Mouse (Mus musculus) adrenal gland, adult 2 months (tissue): Measurements from ENCODE around the gene Tcf7l2. TPM values are rescaled to one million over a fixed set of nuclear protein-coding genes. Genes with fewer than 3 reads are reported as not detected.

ENCODE experiments used
- DNase-seq: peaks from one replicate; pipeline ENCODE4 v3.0.0; 2021
- polyA plus RNA-seq: library from polyadenylated mRNA; depleted of rRNA; stranded (reverse); fragments of >200 nt; gene quantifications from 2 replicates; pipeline ENCODE4 v1.2.3, GENCODE M21; 2012
- total RNA-seq, 2 experiments: library from RNA; stranded (reverse); gene quantifications; 2 replicates each; pipeline ENCODE4 v1.2.3; 2021

Tcf7l2 gene
- total and polyA plus RNA-seq, 3 experiments: 19.0 to 24.2 (median 22.6) TPM

- DNase-seq: no peak
These were observed 15.8 kb downstream of the Tcf7l2 start for GRCm38 (mm10) chr19:55757403-55757802.

GRCm38 (mm10) chr19:55758158-55758557, 16.5 kb downstream of the Tcf7l2 start:
- DNase-seq: no peak

GRCm38 (mm10) chr19:55759006-55759405, 17.4 kb downstream of the Tcf7l2 start:
- DNase-seq: no peak

- no peak for DNase-seq
These were observed 19.5 kb downstream of the Tcf7l2 start for GRCm38 (mm10) chr19:55761086-55761485.

GRCm38 (mm10) chr19:55762187-55762586, 20.6 kb downstream of the Tcf7l2 start:
- no peak for DNase-seq

- no peak for DNase-seq
These were observed 24.2 kb downstream of the Tcf7l2 start for GRCm38 (mm10) chr19:55765814-55766213.

GRCm38 (mm10) chr19:55767104-55767503, 25.5 kb downstream of the Tcf7l2 start:
- DNase-seq: peak; percentile 61

GRCm38 (mm10) chr19:55767579-55767978, 26.0 kb downstream of the Tcf7l2 start:
- DNase-seq: no peak

- DNase-seq: no peak
These were observed 26.6 kb downstream of the Tcf7l2 start for GRCm38 (mm10) chr19:55768246-55768645.

GRCm38 (mm10) chr19:55768889-55769288, 27.3 kb downstream of the Tcf7l2 start:
- no peak for DNase-seq

- no peak for DNase-seq
These were observed 32.7 kb downstream of the Tcf7l2 start for GRCm38 (mm10) chr19:55774334-55774733.

- DNase-seq: no peak
These were observed 33.2 kb downstream of the Tcf7l2 start for GRCm38 (mm10) chr19:55774824-55775223.

- DNase-seq: peak; percentile 49
These were observed 38.3 kb downstream of the Tcf7l2 start for GRCm38 (mm10) chr19:55779871-55780270.

GRCm38 (mm10) chr19:55781087-55781486, 39.5 kb downstream of the Tcf7l2 start:
- DNase-seq: no peak

- DNase-seq: no peak
These were observed 40.1 kb downstream of the Tcf7l2 start for GRCm38 (mm10) chr19:55781681-55782080.

- no peak for DNase-seq
These were observed 43.3 kb downstream of the Tcf7l2 start for GRCm38 (mm10) chr19:55784796-55785418.

- DNase-seq: no peak
These were observed 45.8 kb downstream of the Tcf7l2 start for GRCm38 (mm10) chr19:55787420-55787819.

GRCm38 (mm10) chr19:55788285-55788904, 46.8 kb downstream of the Tcf7l2 start:
- no peak for DNase-seq

GRCm38 (mm10) chr19:55788905-55789295, 47.3 kb downstream of the Tcf7l2 start:
- DNase-seq: no peak

GRCm38 (mm10) chr19:55789838-55790237, 48.2 kb downstream of the Tcf7l2 start:
- no peak for DNase-seq

- DNase-seq: no peak
These were observed 49.7 kb downstream of the Tcf7l2 start for GRCm38 (mm10) chr19:55791293-55791692.

- DNase-seq: no peak
These were observed 50.3 kb downstream of the Tcf7l2 start for GRCm38 (mm10) chr19:55791886-55792285.

- peak; percentile 47 for DNase-seq
These were observed 51.0 kb downstream of the Tcf7l2 start for GRCm38 (mm10) chr19:55792571-55792970.

- DNase-seq: no peak
These were observed 51.4 kb downstream of the Tcf7l2 start for GRCm38 (mm10) chr19:55793029-55793428.
